Mouse (Mus musculus) embryonic facial prominence, embryonic 10.5 days (tissue): ENCODE data around the gene Pde11a. TPM values are rescaled to one million over a fixed set of nuclear protein-coding genes. Genes with fewer than 3 reads are reported as not detected.

Source experiments
- DNase-seq: peaks from one replicate; pipeline ENCODE4 v3.0.0-alpha.2; 2017; ENCODE audit warnings: low spot score
- H3K27ac ChIP-seq: fragments of 300-500 bp; sonication (generic); replicated peaks from 2 replicates; pipeline ENCODE4 v1.5.1; 2016; ENCODE audit warnings: mild to moderate bottlenecking
- H3K27me3 ChIP-seq: fragments of 300-500 bp; sonication (generic); replicated peaks from 2 replicates; pipeline ENCODE4 v1.6.1; 2016; ENCODE audit warnings: low read depth, mild to moderate bottlenecking; ENCODE audit not compliant: poor library complexity, severe bottlenecking
- H3K36me3 ChIP-seq: fragments of 300-500 bp; sonication (generic); replicated peaks from 2 replicates; pipeline ENCODE4 v1.6.1; 2016; ENCODE audit warnings: mild to moderate bottlenecking, moderate library complexity
- H3K4me1 ChIP-seq: fragments of 300-500 bp; sonication (generic); 2 replicates; pipeline ENCODE4 v1.6.1; 2016
- H3K4me3 ChIP-seq: fragments of 300-500 bp; sonication (generic); 2 replicates; pipeline ENCODE4 v1.5.1; 2016; ENCODE audit warnings: mild to moderate bottlenecking, moderate library complexity
- H3K9me3 ChIP-seq: fragments of 300-500 bp; sonication (generic); 2 replicates; pipeline ENCODE4 v1.6.1; 2016; ENCODE audit warnings: mild to moderate bottlenecking
- WGBS: fragments of 180-500 bp; shearing (Covaris S2); methylation state at CpG from one replicate; pipeline ENCODE4 v1.1.7; 2016; 5-methylcytosine and 5-hydroxymethylcytosine counted together
- polyA plus RNA-seq: library from polyadenylated mRNA; unstranded; fragments of >200 nt; fragmentation: Nextera tagmentation; extraction: Ambion mirVana; gene quantifications from 2 replicates; pipeline ENCODE4 v1.2.1, GENCODE M21; 2016

Gene Pde11a
- polyA plus RNA-seq, 1 experiment from 2014 or later: 0.50 TPM

GRCm38 (mm10) chr2:76014659-76015058, 323.9 kb downstream of the Pde11a start:
- Histone ChIP-seq H3K36me3 (no peaks in the 10 kb centered on the region), H3K4me3 (no peak overlapping the region), H3K27ac (no peak overlapping the region), H3K9me3 (no peaks in the 10 kb centered on the region), H3K4me1 (peaks cover 19% of the 10 kb centered on the region), H3K27me3 (no peaks in the 10 kb centered on the region)
- WGBS: 88% methylated on average over 3 of the region's 3 CpGs
- no peak for DNase-seq

GRCm38 (mm10) chr2:76006194-76006593, 332.4 kb downstream of the Pde11a start:
- Histone ChIP-seq H3K9me3 (no peaks in the 10 kb centered on the region), H3K27ac (no peak overlapping the region; the same call in 1 of the 2 replicates), H3K36me3 (no peaks in the 10 kb centered on the region), H3K4me3 (no peak overlapping the region), H3K27me3 (no peaks in the 10 kb centered on the region), H3K4me1 (peaks cover 21% of the 10 kb centered on the region)
- DNase-seq: no peak
- 16% methylated on average over 4 of the region's 4 CpGs for WGBS

GRCm38 (mm10) chr2:76002899-76003298, 335.7 kb downstream of the Pde11a start:
- 67% methylated on average over 9 of the region's 9 CpGs for WGBS
- H3K4me3 ChIP-seq: no peak overlapping the region
- no peaks in the 10 kb centered on the region for H3K9me3 ChIP-seq
- H3K27ac ChIP-seq: no peak overlapping the region
- H3K36me3 ChIP-seq: no peaks in the 10 kb centered on the region
- DNase-seq: no peak
- peaks cover 42% of the 10 kb centered on the region for H3K4me1 ChIP-seq
- H3K27me3 ChIP-seq: no peaks in the 10 kb centered on the region

DNA sequence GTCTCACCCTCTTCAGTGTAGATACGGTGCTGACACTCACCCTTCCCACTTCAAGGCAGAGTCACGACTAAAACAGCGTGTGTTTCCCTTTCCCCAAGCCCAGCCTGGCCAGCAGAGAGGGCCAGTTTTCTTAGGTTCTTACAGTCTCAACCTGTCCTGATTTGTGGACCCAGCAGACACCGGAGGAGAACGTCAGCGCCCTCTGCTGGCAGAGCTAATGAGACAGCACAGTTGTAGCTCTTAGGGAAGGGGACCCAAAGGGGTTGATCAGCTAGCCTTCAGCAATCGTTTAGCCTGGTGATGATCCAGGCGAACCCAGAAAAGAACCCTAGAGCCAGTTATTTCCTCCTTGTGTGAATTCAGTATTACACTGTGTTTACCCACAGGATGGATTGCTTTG, 337.2 kb downstream of the Pde11a start:
- Histone ChIP-seq H3K4me3 (no peak overlapping the region), H3K36me3 (no peaks in the 10 kb centered on the region), H3K27me3 (no peaks in the 10 kb centered on the region), H3K27ac (no peak overlapping the region), H3K9me3 (no peaks in the 10 kb centered on the region), H3K4me1 (peaks cover 43% of the 10 kb centered on the region)
- WGBS: 37% methylated on average over 8 of the region's 8 CpGs
- DNase-seq: peak; percentile 75

GRCm38 (mm10) chr2:75999636-76000035, 338.9 kb downstream of the Pde11a start:
- WGBS: 29% methylated on average over 12 of the region's 12 CpGs
- DNase-seq: no peak
- Histone ChIP-seq H3K27ac (peak overlapping the region; percentile 57; the same call in 1 of the 2 replicates), H3K4me3 (no peak overlapping the region), H3K36me3 (no peaks in the 10 kb centered on the region), H3K4me1 (peaks cover 36% of the 10 kb centered on the region), H3K27me3 (no peaks in the 10 kb centered on the region), H3K9me3 (no peaks in the 10 kb centered on the region)

DNA sequence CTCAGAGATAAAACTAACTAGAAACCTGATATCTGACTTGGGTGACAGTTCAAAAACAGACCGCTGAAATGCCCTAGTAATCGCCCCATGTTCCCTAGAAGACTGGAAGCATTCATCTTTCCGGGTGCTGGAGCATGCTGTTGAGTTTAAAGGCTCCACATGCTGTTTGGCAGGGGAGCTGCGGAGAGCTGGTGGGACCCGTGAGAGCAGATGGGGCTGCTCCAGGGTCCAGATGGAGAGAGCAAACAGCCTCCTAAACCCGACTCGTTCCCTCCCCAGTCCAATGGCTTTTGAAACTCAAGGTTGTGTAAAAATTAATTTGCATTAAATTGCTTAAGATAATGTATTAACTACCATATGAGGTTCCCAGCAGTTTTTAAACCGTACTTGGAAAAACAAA, 339.9 kb downstream of the Pde11a start:
- WGBS: 42% methylated on average over 8 of the region's 8 CpGs
- Histone ChIP-seq H3K4me1 (peaks cover 38% of the 10 kb centered on the region), H3K27me3 (no peaks in the 10 kb centered on the region), H3K9me3 (no peaks in the 10 kb centered on the region), H3K4me3 (no peak overlapping the region), H3K36me3 (no peaks in the 10 kb centered on the region), H3K27ac (peak overlapping the region; percentile 64)
- no peak for DNase-seq

DNA sequence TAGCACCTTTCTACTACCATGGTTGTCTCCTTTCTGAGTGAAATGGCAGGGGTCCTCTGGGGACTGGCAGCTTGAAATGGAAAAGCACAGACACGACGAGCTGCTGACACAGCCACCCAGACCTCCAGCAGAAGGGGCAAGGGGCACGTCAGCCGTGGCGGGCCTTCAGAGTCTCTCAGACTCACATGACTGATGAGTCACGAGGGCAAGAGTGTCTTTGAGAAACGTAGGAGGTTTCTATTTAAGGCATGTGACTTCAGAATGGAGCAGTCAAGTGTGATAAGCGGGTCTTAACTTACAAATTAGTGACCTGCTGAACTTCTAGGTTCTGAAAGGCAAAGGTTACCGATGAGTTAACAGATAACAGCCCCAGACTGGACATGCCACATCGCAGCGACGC, 340.8 kb downstream of the Pde11a start:
- no peaks in the 10 kb centered on the region for H3K36me3 ChIP-seq
- no peak for DNase-seq
- H3K4me3 ChIP-seq: no peak overlapping the region
- H3K4me1 ChIP-seq: peaks cover 46% of the 10 kb centered on the region
- H3K9me3 ChIP-seq: no peaks in the 10 kb centered on the region
- H3K27me3 ChIP-seq: no peaks in the 10 kb centered on the region
- H3K27ac ChIP-seq: peak overlapping the region; percentile 64; the same call in 1 of the 2 replicates
- WGBS: 40% methylated on average over 12 of the region's 12 CpGs

DNA sequence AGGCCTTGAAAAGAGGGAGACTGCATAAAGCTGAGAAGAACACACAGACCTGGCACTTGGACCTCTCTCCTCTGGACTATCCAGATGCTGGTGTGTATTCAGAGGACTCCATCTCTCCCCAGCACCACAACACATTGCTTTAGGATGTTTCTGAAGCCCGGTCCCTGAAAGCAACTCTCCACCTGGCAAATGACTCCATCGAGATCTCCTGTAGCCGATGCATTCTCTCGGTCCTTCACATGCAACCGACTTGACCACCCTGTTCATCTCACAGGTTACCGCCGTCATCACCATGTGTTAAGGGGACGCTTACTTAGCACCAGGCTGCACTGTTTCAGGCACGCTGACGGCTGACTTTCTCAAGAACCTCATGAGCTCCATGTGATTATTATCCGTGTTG, 343.7 kb downstream of the Pde11a start:
- Histone ChIP-seq H3K36me3 (no peaks in the 10 kb centered on the region), H3K4me3 (no peak overlapping the region), H3K9me3 (no peaks in the 10 kb centered on the region), H3K4me1 (peaks cover 61% of the 10 kb centered on the region), H3K27me3 (no peaks in the 10 kb centered on the region), H3K27ac (no peak overlapping the region)
- WGBS: 95% methylated on average over 11 of the region's 11 CpGs
- DNase-seq: no peak

DNA sequence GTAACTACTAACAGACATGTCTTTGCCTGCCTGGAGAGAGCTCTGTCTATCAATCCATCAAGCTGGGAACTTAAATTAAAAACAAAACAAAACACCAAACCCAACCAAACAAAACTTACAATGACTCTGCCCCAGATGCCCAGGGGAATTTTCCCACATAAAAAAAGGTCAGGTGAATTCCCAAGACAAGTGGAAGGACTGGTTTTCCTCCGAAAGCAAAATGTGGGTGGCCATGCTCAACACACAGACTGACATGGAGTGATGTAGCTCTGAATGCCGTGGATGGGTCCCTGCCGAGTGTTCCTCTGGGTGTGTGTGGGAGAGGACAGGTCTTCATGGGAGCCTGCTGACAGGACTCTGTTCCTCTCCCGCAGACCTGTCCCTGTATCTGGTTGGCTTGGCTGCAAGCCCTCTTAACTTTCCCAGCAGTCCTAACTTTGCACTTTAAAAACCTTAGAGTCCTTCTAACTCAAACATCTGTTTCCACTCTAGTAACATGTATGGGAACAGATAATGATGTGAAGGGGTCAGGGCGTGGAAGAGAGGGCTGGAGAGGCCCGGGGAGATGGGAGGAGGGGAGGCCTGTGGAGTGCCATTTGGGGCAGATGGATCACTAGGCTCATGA, 346.9 kb downstream of the Pde11a start:
- Histone ChIP-seq H3K27me3 (no peaks in the 10 kb centered on the region), H3K9me3 (no peaks in the 10 kb centered on the region), H3K27ac (peak overlapping the region; percentile 81), H3K36me3 (no peaks in the 10 kb centered on the region), H3K4me3 (0 out of 2 replicates have a peak overlapping the region, but pooled peaks have one; percentile 14), H3K4me1 (peaks cover 69% of the 10 kb centered on the region)
- DNase-seq: peak; percentile 60
- WGBS: 20% methylated on average over 6 of the region's 6 CpGs

- H3K27me3 ChIP-seq: no peaks in the 10 kb centered on the region
- peaks cover 74% of the 10 kb centered on the region for H3K4me1 ChIP-seq
- DNase-seq: peak; percentile 86
- peak overlapping the region; percentile 81 for H3K27ac ChIP-seq
- 0 out of 2 replicates have a peak overlapping the region, but pooled peaks have one; percentile 2 for H3K4me3 ChIP-seq
- H3K9me3 ChIP-seq: no peaks in the 10 kb centered on the region
- H3K36me3 ChIP-seq: no peaks in the 10 kb centered on the region
- WGBS: 43% methylated on average over 13 of the region's 13 CpGs
Observed at GRCm38 (mm10) chr2:75990885-75991539, 347.6 kb downstream of the Pde11a start.

- H3K36me3 ChIP-seq: no peaks in the 10 kb centered on the region
- H3K4me1 ChIP-seq: peaks cover 82% of the 10 kb centered on the region
- no peaks in the 10 kb centered on the region for H3K27me3 ChIP-seq
- peak; percentile 21 for DNase-seq
- H3K4me3 ChIP-seq: no peak overlapping the region
- no peaks in the 10 kb centered on the region for H3K9me3 ChIP-seq
- 26% methylated on average over 4 of the region's 4 CpGs for WGBS
- peak overlapping the region; percentile 81 for H3K27ac ChIP-seq
Observed at GRCm38 (mm10) chr2:75989694-75990093, 348.9 kb downstream of the Pde11a start.

DNA sequence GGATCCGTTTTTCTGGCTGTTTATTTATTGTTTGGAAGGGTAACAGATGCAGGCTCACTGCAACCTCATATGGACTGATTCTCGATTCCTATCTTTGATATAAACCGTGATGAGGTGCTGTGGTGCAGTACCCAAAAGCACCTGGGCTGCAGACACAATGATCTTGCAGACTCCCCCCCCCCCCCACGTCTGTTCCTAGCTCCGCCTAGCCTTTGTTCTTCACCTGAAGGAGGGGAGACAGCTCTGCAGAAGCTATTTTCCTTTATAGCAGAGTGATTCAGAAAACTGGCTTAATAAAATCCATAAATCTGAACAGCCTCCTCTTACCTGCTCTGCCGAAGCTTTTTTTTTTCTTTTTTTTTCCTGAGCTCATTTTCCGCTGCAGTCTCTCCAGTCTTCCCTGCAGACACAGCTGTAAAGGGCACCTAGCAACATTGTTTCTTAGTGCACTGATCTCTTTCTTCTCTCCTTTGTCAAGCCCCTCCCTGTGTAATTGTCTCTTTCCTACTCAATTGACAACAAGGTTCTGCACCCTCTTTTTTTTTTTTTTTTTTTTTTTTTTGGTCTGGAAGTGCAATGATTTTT, 349.7 kb downstream of the Pde11a start:
- no peaks in the 10 kb centered on the region for H3K36me3 ChIP-seq
- H3K4me1 ChIP-seq: peaks cover 82% of the 10 kb centered on the region
- no peak overlapping the region for H3K4me3 ChIP-seq
- no peaks in the 10 kb centered on the region for H3K9me3 ChIP-seq
- WGBS: 33% methylated on average over 7 of the region's 7 CpGs
- DNase-seq: peak; percentile 21
- peak overlapping the region; percentile 81 for H3K27ac ChIP-seq
- no peaks in the 10 kb centered on the region for H3K27me3 ChIP-seq

DNA sequence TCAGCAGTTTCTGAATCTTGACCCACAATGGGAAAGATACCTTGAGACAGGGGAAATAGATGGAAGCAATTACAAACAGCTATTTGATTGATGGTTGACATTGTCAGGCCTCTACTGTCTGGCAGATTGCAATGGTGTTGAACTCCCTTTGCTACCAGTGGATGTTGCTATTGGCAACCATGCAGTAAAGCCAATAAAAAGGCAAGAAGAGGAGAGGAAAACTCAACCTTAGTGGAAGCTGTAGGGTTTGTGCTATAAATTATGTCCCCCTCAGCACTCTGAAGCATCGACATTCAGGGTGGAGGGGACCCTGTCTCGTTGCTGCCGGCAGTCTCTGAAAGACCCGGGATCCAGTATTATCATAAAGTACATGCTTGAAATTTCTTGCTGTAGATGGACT, 350.2 kb downstream of the Pde11a start:
- Histone ChIP-seq H3K36me3 (no peaks in the 10 kb centered on the region), H3K4me3 (no peak overlapping the region), H3K9me3 (no peaks in the 10 kb centered on the region), H3K27ac (peak overlapping the region; percentile 81), H3K4me1 (peaks cover 77% of the 10 kb centered on the region), H3K27me3 (no peaks in the 10 kb centered on the region)
- DNase-seq: no peak
- WGBS: 68% methylated on average over 4 of the region's 4 CpGs
